Mouse (Mus musculus) ES-Bruce4 (cell line): ENCODE measurements at regions not wholly inside any gene's neighbourhood (a gene's known extent, or its start where the extent isn't known, plus 50 kb on each side); places are given as distances from the start of the nearest gene placed in this dataset.

ENCODE experiments used
- CTCF ChIP-seq: IDR thresholded peaks from one replicate; pipeline ENCODE4 v1.8.1; 2011; ENCODE audit warnings: low read depth, low read length
- EP300 ChIP-seq: IDR thresholded peaks from 2 replicates; pipeline ENCODE4 v1.6.1; 2011; ENCODE audit warnings: low read depth, low read length; ENCODE audit not compliant: insufficient read depth
- POLR2A ChIP-seq: IDR thresholded peaks from one replicate; pipeline ENCODE4 v1.8.1; 2011; ENCODE audit warnings: low read length; ENCODE audit not compliant: insufficient read depth

GRCm38 (mm10) chr14:48837181-48837580, 163.6 kb upstream of the Otx2 start:
- no peak for TF ChIP-seq POLR2A
- TF ChIP-seq CTCF = no peak
- no peak for TF ChIP-seq EP300
